Mouse (Mus musculus): ENCODE results near the gene Alpk1.
A peak's percentile ranks its signal among the peaks of the same experiment; 100 is the strongest.

- TF ChIP-seq EP300 (IDR thresholded peaks at IDR 0.05; ENCODE audit: low read depth) (no peak), CTCF (IDR thresholded peaks at IDR 0.05; ENCODE audit: low read depth) (peak; percentile 27; the same call in 1 of the 2 replicates)
Observed at GRCm38 (mm10) chr3:127759212-127759611, 21.1 kb downstream of the Alpk1 start.

Measured in liver, embryonic 14.5 days (tissue).